Mouse (Mus musculus) liver, embryonic 14.5 days (tissue): Measurements from ENCODE around the gene Pofut1. TPM values are rescaled to one million over a fixed set of nuclear protein-coding genes. Genes with fewer than 3 reads are reported as not detected.

Experiments
- ATAC-seq: fragments of 200-750 bp; cut with Nextera tagmentation; 2 replicates; pipeline ENCODE4 v1.8.0; 2017; ENCODE audit warnings: moderate number of reproducible peaks, mild to moderate bottlenecking, moderate library complexity; ENCODE audit not compliant: insufficient read depth
- DNase-seq, 3 experiments: peaks; one replicate each; pipeline ENCODE4 v3.0.0-alpha.2; 2012 to 2013; ENCODE audit warnings: low read depth in 3 of 3, low spot score in 3 of 3
- H3K27ac ChIP-seq: fragments of 300-500 bp; sonication (generic); 2 replicates; pipeline ENCODE4 v1.5.1; 2014; ENCODE audit warnings: moderate library complexity, mild to moderate bottlenecking, control low read depth, inconsistent platforms
- H3K27me3 ChIP-seq: fragments of 300-500 bp; sonication (generic); 2 replicates; pipeline ENCODE4 v1.6.1; 2014; ENCODE audit warnings: mild to moderate bottlenecking, low read length, moderate library complexity; ENCODE audit not compliant: control insufficient read depth, insufficient read depth
- H3K36me3 ChIP-seq: fragments of 300-500 bp; sonication (generic); replicated peaks from 2 replicates; pipeline ENCODE4 v1.6.1; 2014; ENCODE audit warnings: low read depth; ENCODE audit not compliant: control insufficient read depth, insufficient read depth
- H3K4me1 ChIP-seq, 2 experiments: fragments of 200-500 bp in 1 of 2; fragments of 300-500 bp in 1 of 2; sonication (generic) in 1 of 2; replicated peaks; 2 replicates each; pipeline ENCODE4 v1.6.1; 2012 to 2014; ENCODE audit warnings: antibody characterized with exemption in 1 of 2, inconsistent platforms in 1 of 2, low read length in 1 of 2; ENCODE audit not compliant: control insufficient read depth in 2 of 2, insufficient read depth in 2 of 2
- H3K4me2 ChIP-seq: fragments of 300-500 bp; sonication (generic); 2 replicates; pipeline ENCODE4 v1.6.1; 2014; ENCODE audit warnings: low read depth, mild to moderate bottlenecking, control low read depth, moderate library complexity
- H3K4me3 ChIP-seq, 2 experiments: fragments of 200-500 bp in 1 of 2; fragments of 300-500 bp in 1 of 2; sonication (generic) in 1 of 2; 2 replicates each; pipeline ENCODE4 v1.5.1; 2012 to 2014; ENCODE audit warnings: low read depth in 2 of 2, low read length in 2 of 2, mild to moderate bottlenecking in 2 of 2, control low read depth in 1 of 2, inconsistent platforms in 1 of 2, moderate library complexity in 1 of 2; ENCODE audit not compliant: insufficient read depth in 1 of 2
- H3K9ac ChIP-seq: fragments of 300-500 bp; sonication (generic); replicated peaks from 2 replicates; pipeline ENCODE4 v1.6.1; 2014; ENCODE audit warnings: mild to moderate bottlenecking, control low read depth, moderate library complexity
- H3K9me3 ChIP-seq: fragments of 300-500 bp; sonication (generic); 2 replicates; pipeline ENCODE4 v1.6.1; 2016; ENCODE audit warnings: low read length, mixed read lengths; ENCODE audit not compliant: control insufficient read depth
- CTCF ChIP-seq: IDR thresholded peaks from 2 replicates; pipeline ENCODE4 v1.5.1; 2016; ENCODE audit warnings: antibody characterized with exemption, low read depth, control low read depth
- EP300 ChIP-seq: IDR thresholded peaks from 2 replicates; pipeline ENCODE4 v1.6.1; 2016; ENCODE audit warnings: antibody characterized with exemption, low read depth
- WGBS: fragments of 180-500 bp; shearing (Covaris S2); extraction: QIAGEN DNeasy Blood & Tissue Kit; methylation state at CpG from one replicate; pipeline ENCODE4 v1.1.7; 2014; ENCODE audit not compliant: insufficient replicate concordance; 5-methylcytosine and 5-hydroxymethylcytosine counted together
- polyA plus RNA-seq, 2 experiments: library from polyadenylated mRNA; depleted of rRNA in 1 of 2; stranded (reverse) in 1 of 2; unstranded in 1 of 2; fragments of >200 nt; fragmentation: Nextera tagmentation in 1 of 2; extraction: Ambion mirVana in 1 of 2; gene quantifications; 2 replicates each; pipeline versions ENCODE4 v1.2.1 to v1.2.3; 2012 to 2014

Pofut1 gene
- polyA plus RNA-seq, 2 experiments = 3.2 to 6.8 TPM

DNA sequence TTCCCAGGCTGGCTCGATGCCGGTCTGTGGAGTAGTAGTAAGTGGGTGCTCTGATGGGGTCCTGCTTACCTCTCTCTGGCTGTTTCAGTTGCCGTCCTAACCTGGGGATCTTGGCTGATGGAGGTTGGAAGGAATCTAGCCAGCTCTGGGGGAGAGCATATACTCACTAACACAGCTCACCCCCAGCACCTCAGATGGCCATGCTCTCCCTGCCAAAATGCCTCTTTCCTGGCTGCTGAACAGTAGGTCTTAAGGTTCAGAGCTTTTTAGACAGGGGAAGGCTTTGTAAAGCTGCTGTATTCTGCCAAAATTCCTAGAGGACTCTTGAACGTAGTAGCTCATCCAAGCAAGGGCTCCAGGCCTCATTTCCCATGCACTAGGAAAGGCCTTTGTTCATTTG lies 56.4 kb downstream of the Pofut1 start:
- Histone ChIP-seq H3K36me3 (no peaks in the 10 kb centered on the region), H3K9me3 (no peaks in the 10 kb centered on the region), H3K27ac (no peak overlapping the region), H3K4me1 (peaks cover 0 to 10% of the 10 kb centered on the region in 2 experiments; a peak in 3 of 4 replicates), H3K4me2 (no peak overlapping the region), H3K27me3 (no peaks in the 10 kb centered on the region), H3K9ac (no peak overlapping the region), H3K4me3 (no peak overlapping the region)
- TF ChIP-seq EP300 (no peak), CTCF (no peak)
- 70% methylated on average over 4 of the region's 4 CpGs for WGBS
- DNase-seq = no peak
- no peak for ATAC-seq

DNA sequence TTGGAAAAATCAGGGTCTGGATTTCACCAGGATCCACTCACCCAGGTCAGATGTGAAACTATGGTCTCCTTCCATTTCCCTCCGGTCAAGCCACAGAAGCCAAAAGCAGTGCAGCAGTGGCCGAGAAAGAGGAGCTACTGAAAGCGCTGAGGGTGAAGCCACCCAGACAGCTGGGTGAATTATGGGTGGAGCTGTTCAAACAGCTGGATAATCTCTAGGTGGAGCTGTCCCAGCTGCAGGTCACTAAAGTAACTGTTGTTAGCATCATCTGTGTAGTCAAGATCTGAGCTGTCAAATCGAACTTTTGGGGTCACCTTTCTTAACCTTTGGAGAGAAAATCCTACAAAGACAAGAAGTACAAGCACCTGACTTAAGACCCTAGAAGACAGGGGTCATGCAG lies 57.1 kb downstream of the Pofut1 start:
- no peak overlapping the region for H3K4me2 ChIP-seq
- no peak overlapping the region for H3K4me3 ChIP-seq
- no peak overlapping the region for H3K9ac ChIP-seq
- H3K4me1 ChIP-seq = peaks cover 0 to 10% of the 10 kb centered on the region in 2 experiments; a peak in 3 of 4 replicates
- H3K27ac ChIP-seq = no peak overlapping the region
- ATAC-seq = no peak
- DNase-seq = no peak
- no peaks in the 10 kb centered on the region for H3K36me3 ChIP-seq
- H3K9me3 ChIP-seq = no peaks in the 10 kb centered on the region
- WGBS = 41% methylated on average over 4 of the region's 4 CpGs
- no peak for TF ChIP-seq EP300
- TF ChIP-seq CTCF = no peak; the same call in 1 of the 2 replicates
- H3K27me3 ChIP-seq = no peaks in the 10 kb centered on the region

DNA sequence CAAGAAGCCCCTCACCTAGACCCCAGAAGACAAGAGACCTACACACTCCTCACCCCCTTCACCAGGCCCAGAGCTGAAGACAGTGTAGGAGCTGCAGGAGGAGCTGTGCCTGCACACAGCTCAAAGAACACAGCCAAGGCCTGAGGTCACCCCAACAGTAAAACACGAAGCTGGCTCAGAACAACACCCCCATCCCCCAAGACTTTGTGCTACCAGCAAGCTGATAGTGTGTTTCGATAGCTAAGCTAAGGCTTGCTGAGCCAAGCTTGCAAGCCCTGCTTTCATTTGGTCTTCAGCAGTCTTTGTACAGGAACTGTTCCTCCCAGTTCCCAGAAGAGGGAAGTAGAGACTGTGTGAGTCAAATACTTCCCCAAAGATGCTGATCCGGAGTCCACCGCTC lies 57.5 kb downstream of the Pofut1 start:
- Histone ChIP-seq H3K27me3 (no peaks in the 10 kb centered on the region), H3K9ac (no peak overlapping the region), H3K36me3 (no peaks in the 10 kb centered on the region), H3K4me1 (peaks cover 0 to 10% of the 10 kb centered on the region in 2 experiments; a peak in 3 of 4 replicates), H3K4me2 (no peak overlapping the region), H3K27ac (no peak overlapping the region), H3K4me3 (no peak overlapping the region), H3K9me3 (no peaks in the 10 kb centered on the region)
- WGBS = 31% methylated on average over 4 of the region's 4 CpGs
- ATAC-seq (no peak), DNase-seq (no peak)
- no peak; the same call in 1 of the 2 replicates for TF ChIP-seq CTCF
- no peak for TF ChIP-seq EP300

DNA sequence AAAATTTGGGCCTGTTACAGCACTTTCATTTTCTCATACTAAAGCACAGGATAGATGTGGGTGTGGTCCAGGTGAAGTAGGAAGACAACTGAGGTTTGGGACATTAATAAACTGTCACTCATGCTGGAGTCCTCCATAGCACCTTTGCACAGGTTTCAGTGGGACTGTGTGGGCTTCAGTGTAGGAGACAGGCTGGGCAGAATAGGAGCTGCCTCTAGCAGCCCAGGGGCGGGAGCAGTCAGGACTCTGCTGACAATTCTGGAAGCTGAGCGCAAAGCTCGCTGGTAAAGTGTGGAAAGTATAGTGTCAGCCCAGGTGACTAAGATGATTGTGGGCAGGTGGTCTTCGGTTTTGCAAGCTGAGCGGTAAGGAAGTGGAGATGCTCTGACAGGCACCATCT lies 59.8 kb downstream of the Pofut1 start:
- peaks cover 0 to 10% of the 10 kb centered on the region in 2 experiments; a peak in 3 of 4 replicates for H3K4me1 ChIP-seq
- DNase-seq (no peak), ATAC-seq (no peak)
- TF ChIP-seq CTCF (no peak), EP300 (no peak)
- H3K4me3 ChIP-seq = no peak overlapping the region
- H3K9ac ChIP-seq = no peak overlapping the region
- H3K4me2 ChIP-seq = no peak overlapping the region
- no peak overlapping the region for H3K27ac ChIP-seq
- 81% methylated on average over 5 of the region's 5 CpGs for WGBS
- no peaks in the 10 kb centered on the region for H3K27me3 ChIP-seq
- no peaks in the 10 kb centered on the region for H3K9me3 ChIP-seq
- no peaks in the 10 kb centered on the region for H3K36me3 ChIP-seq

DNA sequence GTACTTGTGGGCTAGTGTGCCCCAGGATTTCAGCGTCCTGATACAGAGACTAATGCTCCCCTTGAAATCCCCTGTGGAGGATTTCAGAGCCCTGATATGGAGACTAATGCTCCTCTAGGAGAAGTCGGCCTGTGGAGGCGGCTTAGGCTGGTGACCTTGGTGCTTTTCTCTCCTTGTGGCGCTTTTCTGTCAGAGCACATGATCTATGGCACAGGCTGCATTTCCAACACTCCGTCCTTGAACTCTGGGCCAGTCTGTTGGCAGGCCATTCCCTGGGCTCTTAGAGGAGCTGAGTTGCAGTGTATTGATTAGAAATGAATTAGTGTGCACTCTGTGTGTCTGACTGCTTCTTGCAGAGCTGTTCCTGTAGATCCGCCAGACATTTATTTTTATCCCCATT lies 63.9 kb downstream of the Pofut1 start:
- Histone ChIP-seq H3K9me3 (no peaks in the 10 kb centered on the region), H3K4me3 (no peak overlapping the region), H3K36me3 (no peaks in the 10 kb centered on the region), H3K9ac (no peak overlapping the region), H3K27ac (no peak overlapping the region), H3K4me2 (no peak overlapping the region), H3K27me3 (no peaks in the 10 kb centered on the region), H3K4me1 (no peaks in the 10 kb centered on the region; a peak in 1 of 4 replicates)
- no peak for TF ChIP-seq CTCF
- TF ChIP-seq EP300 = no peak
- no peak for DNase-seq
- 70% methylated on average over 6 of the region's 6 CpGs for WGBS
- no peak for ATAC-seq
